Mouse (Mus musculus) left cerebral cortex, adult 11 months (tissue): Measurements from ENCODE around the gene Olfr44.

ENCODE experiments used
- DNase-seq: peaks from one replicate; pipeline ENCODE4 v3.0.0; 2022; ENCODE audit warnings: low spot score

The Olfr44 gene

GRCm38 (mm10) chr9:39493895-39494294 is at the start of gene Olfr44:
Olfr44 (minus strand) TSS chr9:39493995.
- DNase-seq, result no peak

DNA sequence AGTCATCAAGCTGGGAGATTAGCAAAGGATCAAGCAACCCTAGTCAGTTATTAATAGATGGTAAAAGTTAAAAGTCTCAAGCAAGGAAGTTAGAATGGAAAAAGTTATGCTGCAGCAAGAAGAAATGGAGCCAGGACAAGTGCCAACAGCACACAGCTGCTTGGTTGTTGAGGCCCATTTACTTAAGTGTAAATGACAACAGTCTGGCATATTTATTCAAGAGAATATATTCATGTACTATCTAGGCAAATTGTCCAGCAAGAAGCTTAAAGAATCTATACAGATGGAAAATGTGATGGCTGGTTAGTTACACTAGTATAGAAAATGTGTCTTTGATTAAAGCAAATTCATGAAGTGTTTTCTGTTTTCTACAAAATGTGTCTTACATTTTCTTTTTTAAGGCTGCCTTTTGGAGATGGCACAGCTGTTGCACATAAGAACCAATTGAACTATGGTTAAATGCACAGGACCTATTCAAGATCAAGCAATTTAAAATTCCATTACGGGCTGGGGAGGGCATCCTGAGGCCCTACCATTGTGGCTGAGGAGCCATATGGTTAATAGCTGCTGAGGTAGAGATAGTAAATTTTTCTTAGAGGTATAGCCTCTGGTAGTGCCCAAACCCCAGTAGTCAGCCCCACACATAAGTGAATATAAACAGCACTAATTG is 30.0 kb upstream of the Olfr44 start:
- no peak for DNase-seq

DNA sequence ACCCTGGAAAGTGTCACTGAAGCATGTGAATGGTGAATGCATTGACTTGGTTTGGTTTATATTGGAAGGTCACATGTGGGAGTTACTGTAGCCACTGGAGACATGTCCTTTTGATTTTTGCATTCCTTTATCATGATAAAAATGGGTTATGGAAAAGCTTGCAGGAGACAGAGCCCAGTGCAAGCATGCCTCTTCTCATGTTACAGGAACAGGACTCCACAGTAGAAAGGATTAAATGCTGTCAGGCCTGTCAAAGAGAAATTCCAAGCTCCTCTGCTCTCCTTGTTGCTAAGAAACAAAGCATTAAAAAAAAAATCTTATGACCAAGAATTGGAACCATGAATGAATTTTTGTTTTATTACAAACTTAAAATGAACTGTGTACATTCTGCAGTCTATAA is 24.8 kb upstream of the Olfr44 start:
- DNase-seq, result no peak

- DNase-seq, result no peak
Measured at GRCm38 (mm10) chr9:39515531-39515930, 21.7 kb upstream of the Olfr44 start, which contains the start of gene Olfr957. Olfr957 (minus strand) TSS chr9:39515809.

GRCm38 (mm10) chr9:39509412-39509811 is 15.6 kb upstream of the Olfr44 start:
- no peak for DNase-seq

DNA sequence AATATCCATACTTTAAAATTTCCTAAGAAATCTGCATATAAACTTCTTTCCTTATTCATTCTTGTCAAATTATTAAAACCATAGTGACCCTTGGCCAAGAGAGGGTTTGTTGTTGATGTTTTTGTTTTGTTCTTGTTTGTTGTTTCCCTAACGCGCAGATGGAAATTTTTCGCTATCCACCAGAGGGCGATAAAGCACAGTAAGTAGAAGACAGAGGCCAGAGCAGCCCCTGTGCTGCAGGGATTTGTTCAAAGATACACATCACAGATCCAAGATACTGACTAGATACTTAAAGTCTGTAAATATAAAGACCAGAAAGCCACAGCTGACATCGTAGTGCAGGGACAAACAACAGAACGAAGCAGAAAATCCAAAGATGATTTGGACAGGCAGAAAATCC is 15.2 kb upstream of the Olfr44 start:
- DNase-seq, result peak; percentile 39

DNA sequence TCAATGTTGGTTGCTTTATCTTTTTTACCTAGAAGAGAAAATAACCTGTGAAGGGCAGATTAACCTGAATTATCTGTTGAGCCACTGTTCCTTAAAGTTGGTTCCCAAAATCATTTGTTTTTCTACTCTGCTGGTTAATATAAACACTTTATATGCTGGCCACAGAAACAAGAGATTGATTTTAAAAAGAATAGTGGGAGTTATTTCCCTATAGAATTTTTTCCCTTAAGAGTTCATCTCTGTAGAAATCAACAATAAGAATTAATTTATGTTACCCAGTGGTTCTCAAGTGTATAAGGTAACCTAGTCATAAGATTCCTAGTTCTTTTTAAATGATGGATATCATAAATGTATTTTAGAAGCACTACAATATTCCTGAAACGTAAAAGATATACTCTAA is 22.0 kb downstream of the Olfr44 start, which contains the start of gene Olfr955:
Olfr955 (minus strand) TSS at position 101 of the 400 bp plus-strand sequence.
- DNase-seq, result no peak

GRCm38 (mm10) chr9:39456401-39456800 is 37.4 kb downstream of the Olfr44 start, which contains the start of gene Olfr954:
Olfr954 (plus strand) TSS chr9:39456701.
- DNase-seq, result no peak
